Mouse (Mus musculus) neural tube, embryonic 14.5 days (tissue): ENCODE measurements around the gene Znhit1. TPM values are rescaled to one million over a fixed set of nuclear protein-coding genes. Genes with fewer than 3 reads are reported as not detected.
A peak's percentile ranks its signal among the peaks of the same experiment; 100 is the strongest.

Experiments
- ATAC-seq: fragments of 200-750 bp; cut with Nextera tagmentation; 2 replicates; pipeline ENCODE4 v1.8.0; 2017; ENCODE audit warnings: low read depth, mild to moderate bottlenecking, moderate TSS enrichment, moderate library complexity
- H3K27ac ChIP-seq: fragments of 300-500 bp; sonication (generic); 2 replicates; pipeline ENCODE4 v1.5.1; 2014; ENCODE audit warnings: low read depth, mild to moderate bottlenecking, control low read depth, low read length, moderate library complexity, mixed read lengths
- H3K27me3 ChIP-seq: fragments of 300-500 bp; sonication (generic); 2 replicates; pipeline ENCODE4 v1.6.1; 2014; ENCODE audit warnings: low read length; ENCODE audit not compliant: control insufficient read depth, insufficient read depth
- H3K36me3 ChIP-seq: fragments of 300-500 bp; sonication (generic); 2 replicates; pipeline ENCODE4 v1.6.1; 2014; ENCODE audit warnings: low read length, mixed read lengths; ENCODE audit not compliant: control insufficient read depth, insufficient read depth
- H3K4me1 ChIP-seq: fragments of 300-500 bp; sonication (generic); 2 replicates; pipeline ENCODE4 v1.6.1; 2014; ENCODE audit warnings: low read length; ENCODE audit not compliant: control insufficient read depth, insufficient read depth
- H3K4me2 ChIP-seq: fragments of 300-500 bp; sonication (generic); 2 replicates; pipeline ENCODE4 v1.6.1; 2014; ENCODE audit warnings: mild to moderate bottlenecking, low read depth, low read length, control low read depth
- H3K4me3 ChIP-seq: fragments of 300-500 bp; sonication (generic); 2 replicates; pipeline ENCODE4 v1.5.1; 2014; ENCODE audit warnings: low read depth, low read length, control low read depth, mixed read lengths
- H3K9ac ChIP-seq: fragments of 300-500 bp; sonication (generic); replicated peaks from 2 replicates; pipeline ENCODE4 v1.6.1; 2014; ENCODE audit warnings: low read depth, mild to moderate bottlenecking, control low read depth, low read length, mixed read lengths
- H3K9me3 ChIP-seq: fragments of 300-500 bp; sonication (generic); 2 replicates; pipeline ENCODE4 v1.6.1; 2016; ENCODE audit warnings: low read length; ENCODE audit not compliant: control insufficient read depth
- WGBS: fragments of 180-500 bp; shearing (Covaris S2); extraction: QIAGEN DNeasy Blood & Tissue Kit; methylation state at CpG from one replicate; pipeline ENCODE4 v1.1.7; 2014; 5-methylcytosine and 5-hydroxymethylcytosine counted together
- polyA plus RNA-seq: library from polyadenylated mRNA; unstranded; fragments of >200 nt; fragmentation: Nextera tagmentation; extraction: Ambion mirVana; gene quantifications from 2 replicates; pipeline ENCODE4 v1.2.1, GENCODE M21; 2014

The Znhit1 gene
- polyA plus RNA-seq, 1 experiment from 2014 or later, result 138 TPM

- Histone ChIP-seq H3K27me3 (no peaks in the 10 kb centered on the region), H3K4me1 (peaks cover 5% of the 10 kb centered on the region; the same call in 1 of the 2 replicates), H3K9me3 (no peaks in the 10 kb centered on the region), H3K36me3 (peaks cover 29% of the 10 kb centered on the region), H3K4me2 (peak overlapping the region; percentile 74), H3K27ac (peak overlapping the region; percentile 86), H3K9ac (peak overlapping the region; percentile 67), H3K4me3 (peak overlapping the region; percentile 66)
- ATAC-seq, result peak; percentile 73
- under 1% methylated on average over 10 of the region's 10 CpGs for WGBS
These were observed 25.3 kb downstream of the Znhit1 start for GRCm38 (mm10) chr5:136962501-136962900.

GRCm38 (mm10) chr5:136961983-136962461 lies 25.8 kb downstream of the Znhit1 start:
- H3K4me2 ChIP-seq, result peak overlapping the region; percentile 74
- H3K9ac ChIP-seq, result peak overlapping the region; percentile 67
- WGBS, result under 1% methylated on average over 20 of the region's 20 CpGs
- peaks cover 29% of the 10 kb centered on the region for H3K36me3 ChIP-seq
- no peaks in the 10 kb centered on the region for H3K27me3 ChIP-seq
- peak overlapping the region; percentile 66 for H3K4me3 ChIP-seq
- peak; percentile 90 for ATAC-seq
- peaks cover 5% of the 10 kb centered on the region; the same call in 1 of the 2 replicates for H3K4me1 ChIP-seq
- no peaks in the 10 kb centered on the region for H3K9me3 ChIP-seq
- peak overlapping the region; percentile 86 for H3K27ac ChIP-seq

GRCm38 (mm10) chr5:136961334-136961982 lies 26.4 kb downstream of the Znhit1 start:
- no peaks in the 10 kb centered on the region for H3K27me3 ChIP-seq
- H3K4me3 ChIP-seq, result peak overlapping the region; percentile 66
- H3K36me3 ChIP-seq, result peaks cover 29% of the 10 kb centered on the region
- H3K4me1 ChIP-seq, result peaks cover 5% of the 10 kb centered on the region; the same call in 1 of the 2 replicates
- H3K4me2 ChIP-seq, result peak overlapping the region; percentile 74
- WGBS, result 27% methylated on average over 5 of the region's 5 CpGs
- H3K9ac ChIP-seq, result peak overlapping the region; percentile 67
- peak; percentile 39 for ATAC-seq
- peak overlapping the region; percentile 86 for H3K27ac ChIP-seq
- H3K9me3 ChIP-seq, result no peaks in the 10 kb centered on the region

GRCm38 (mm10) chr5:136960053-136960452 lies 27.8 kb downstream of the Znhit1 start:
- 98% methylated on average over 6 of the region's 6 CpGs for WGBS

GRCm38 (mm10) chr5:136958991-136959605 lies 28.7 kb downstream of the Znhit1 start:
- no peak overlapping the region for H3K4me3 ChIP-seq
- H3K36me3 ChIP-seq, result 0 out of 2 replicates have a peak, but pooled peaks cover 9% of the 10 kb centered on the region
- H3K9ac ChIP-seq, result no peak overlapping the region
- H3K9me3 ChIP-seq, result no peaks in the 10 kb centered on the region
- no peak overlapping the region for H3K27ac ChIP-seq
- WGBS, result 53% methylated on average over 5 of the region's 5 CpGs
- ATAC-seq, result no peak
- no peaks in the 10 kb centered on the region for H3K27me3 ChIP-seq
- no peak overlapping the region for H3K4me2 ChIP-seq
- H3K4me1 ChIP-seq, result peaks cover 14% of the 10 kb centered on the region

More at GRCm38 (mm10) chr5:136960053-136960452, 27.8 kb downstream of the Znhit1 start:
- no peak for ATAC-seq
- Histone ChIP-seq H3K27me3 (no peaks in the 10 kb centered on the region), H3K4me3 (no peak overlapping the region), H3K36me3 (peaks cover 16% of the 10 kb centered on the region; the same call in 1 of the 2 replicates), H3K4me2 (no peak overlapping the region), H3K9ac (no peak overlapping the region), H3K4me1 (peaks cover 8% of the 10 kb centered on the region; the same call in 1 of the 2 replicates), H3K9me3 (no peaks in the 10 kb centered on the region), H3K27ac (no peak overlapping the region)

- H3K4me2 ChIP-seq, result no peak overlapping the region
- H3K4me3 ChIP-seq, result no peak overlapping the region
- no peak overlapping the region for H3K9ac ChIP-seq
- no peaks in the 10 kb centered on the region for H3K36me3 ChIP-seq
- H3K27ac ChIP-seq, result no peak overlapping the region
- H3K4me1 ChIP-seq, result peaks cover 11% of the 10 kb centered on the region
- H3K9me3 ChIP-seq, result no peaks in the 10 kb centered on the region
- WGBS, result 95% methylated on average over 1 of the region's 1 CpGs
- no peaks in the 10 kb centered on the region for H3K27me3 ChIP-seq
- ATAC-seq, result no peak
These were observed 30.6 kb downstream of the Znhit1 start for GRCm38 (mm10) chr5:136957250-136957649.

- no peak overlapping the region for H3K9ac ChIP-seq
- H3K4me1 ChIP-seq, result peaks cover 11% of the 10 kb centered on the region
- no peak overlapping the region for H3K4me3 ChIP-seq
- H3K27me3 ChIP-seq, result no peaks in the 10 kb centered on the region
- H3K4me2 ChIP-seq, result no peak overlapping the region
- no peak for ATAC-seq
- no peaks in the 10 kb centered on the region for H3K9me3 ChIP-seq
- 90% methylated on average over 4 of the region's 4 CpGs for WGBS
- no peak overlapping the region for H3K27ac ChIP-seq
- no peaks in the 10 kb centered on the region for H3K36me3 ChIP-seq
These were observed 32.2 kb downstream of the Znhit1 start for GRCm38 (mm10) chr5:136955622-136956021.

- Histone ChIP-seq H3K27me3 (no peaks in the 10 kb centered on the region), H3K27ac (peak overlapping the region; percentile 45; the same call in 1 of the 2 replicates), H3K9ac (peak overlapping the region; percentile 57), H3K4me1 (peaks cover 11% of the 10 kb centered on the region), H3K4me3 (peak overlapping the region; percentile 57), H3K36me3 (no peaks in the 10 kb centered on the region), H3K9me3 (no peaks in the 10 kb centered on the region), H3K4me2 (peak overlapping the region; percentile 66)
- WGBS, result 2% methylated on average over 12 of the region's 12 CpGs
- ATAC-seq, result no peak
These were observed 34.3 kb downstream of the Znhit1 start for GRCm38 (mm10) chr5:136953440-136953951.

GRCm38 (mm10) chr5:136953015-136953414 lies 34.8 kb downstream of the Znhit1 start, which contains the start of gene Fis1:
Gene Fis1, plus strand, starts transcription at chr5:136953275.
- no peaks in the 10 kb centered on the region for H3K36me3 ChIP-seq
- peak within 1 kb of the TSS; percentile 57 for H3K9ac ChIP-seq
- H3K27ac ChIP-seq, result peak within 1 kb of the TSS; percentile 45; the same call in 1 of the 2 replicates
- no peaks in the 10 kb centered on the region for H3K27me3 ChIP-seq
- peak within 1 kb of the TSS; percentile 66 for H3K4me2 ChIP-seq
- peak; percentile 98 for ATAC-seq
- H3K4me1 ChIP-seq, result peaks cover 11% of the 10 kb centered on the region
- H3K9me3 ChIP-seq, result no peaks in the 10 kb centered on the region
- peak within 1 kb of the TSS; percentile 57 for H3K4me3 ChIP-seq
- WGBS, result under 1% methylated on average over 23 of the region's 23 CpGs
